Mouse (Mus musculus) heart, embryonic 15.5 days (tissue): ENCODE results near the gene Tdrd3. TPM values are rescaled to one million over a fixed set of nuclear protein-coding genes. Genes with fewer than 3 reads are reported as not detected.

ENCODE experiments used
- ATAC-seq: fragments of 200-750 bp; cut with Nextera tagmentation; replicated peaks from 2 replicates; pipeline ENCODE4 v1.8.0; 2017; ENCODE audit warnings: low read depth, moderate TSS enrichment; ENCODE audit not compliant: insufficient number of reproducible peaks, insufficient read depth, low FRiP score
- H3K27ac ChIP-seq: fragments of 300-500 bp; sonication (generic); 2 replicates; pipeline ENCODE4 v1.5.1; 2015; ENCODE audit warnings: mild to moderate bottlenecking, inconsistent platforms
- H3K27me3 ChIP-seq: fragments of 300-500 bp; sonication (generic); 2 replicates; pipeline ENCODE4 v1.6.1; 2015; ENCODE audit warnings: inconsistent platforms
- H3K36me3 ChIP-seq: fragments of 300-500 bp; sonication (generic); 2 replicates; pipeline ENCODE4 v1.6.1; 2015; ENCODE audit warnings: mild to moderate bottlenecking, inconsistent platforms
- H3K4me1 ChIP-seq: fragments of 300-500 bp; sonication (generic); replicated peaks from 2 replicates; pipeline ENCODE4 v1.6.1; 2015; ENCODE audit warnings: inconsistent platforms
- H3K4me2 ChIP-seq: fragments of 300-500 bp; sonication (generic); 2 replicates; pipeline ENCODE4 v1.6.1; 2015; ENCODE audit warnings: inconsistent platforms, mild to moderate bottlenecking, moderate library complexity
- H3K4me3 ChIP-seq: fragments of 300-500 bp; sonication (generic); 2 replicates; pipeline ENCODE4 v1.5.1; 2015; ENCODE audit warnings: mild to moderate bottlenecking, inconsistent platforms
- H3K9ac ChIP-seq: fragments of 300-500 bp; sonication (generic); 2 replicates; pipeline ENCODE4 v1.6.1; 2015; ENCODE audit warnings: mild to moderate bottlenecking, inconsistent platforms
- H3K9me3 ChIP-seq: fragments of 300-500 bp; sonication (generic); replicated peaks from 2 replicates; pipeline ENCODE4 v1.6.1; 2016; ENCODE audit warnings: inconsistent platforms
- WGBS: fragments of 180-500 bp; shearing (Covaris S2); methylation state at CpG from one replicate; pipeline ENCODE4 v1.1.7; 2015; ENCODE audit warnings: mixed read lengths; 5-methylcytosine and 5-hydroxymethylcytosine counted together
- polyA plus RNA-seq: library from polyadenylated mRNA; unstranded; fragments of >200 nt; fragmentation: Nextera tagmentation; extraction: Ambion mirVana; gene quantifications from 2 replicates; pipeline ENCODE4 v1.2.1, GENCODE M21; 2015

The Tdrd3 gene
- polyA plus RNA-seq, 1 experiment from 2014 or later: 19.1 TPM

GRCm38 (mm10) chr14:87420576-87420975 is 4.1 kb downstream of the Tdrd3 start:
- 66% methylated on average over 4 of the region's 4 CpGs for WGBS
- Histone ChIP-seq H3K9me3 (no peaks in the 10 kb centered on the region), H3K4me2 (no peak overlapping the region), H3K36me3 (no peaks in the 10 kb centered on the region), H3K4me3 (no peak overlapping the region), H3K4me1 (peaks cover 41% of the 10 kb centered on the region), H3K9ac (no peak overlapping the region), H3K27ac (no peak overlapping the region), H3K27me3 (no peaks in the 10 kb centered on the region)
- ATAC-seq: no peak

- H3K4me1 ChIP-seq: peaks cover 52% of the 10 kb centered on the region
- WGBS: 82% methylated on average over 3 of the region's 3 CpGs
Observed at GRCm38 (mm10) chr14:87422432-87422831, 6.0 kb downstream of the Tdrd3 start.

GRCm38 (mm10) chr14:87426297-87426922 is 10.0 kb downstream of the Tdrd3 start:
- ATAC-seq: no peak; the same call in 1 of the 2 replicates
- H3K9me3 ChIP-seq: no peaks in the 10 kb centered on the region
- H3K27ac ChIP-seq: peak overlapping the region; percentile 12; the same call in 1 of the 2 replicates
- H3K4me2 ChIP-seq: no peak overlapping the region
- no peaks in the 10 kb centered on the region for H3K36me3 ChIP-seq
- H3K9ac ChIP-seq: no peak overlapping the region
- no peaks in the 10 kb centered on the region for H3K27me3 ChIP-seq
- no peak overlapping the region for H3K4me3 ChIP-seq
- peaks cover 40% of the 10 kb centered on the region for H3K4me1 ChIP-seq
- 32% methylated on average over 7 of the region's 7 CpGs for WGBS

More at GRCm38 (mm10) chr14:87422432-87422831, 6.0 kb downstream of the Tdrd3 start:
- Histone ChIP-seq H3K4me3 (no peak overlapping the region), H3K36me3 (no peaks in the 10 kb centered on the region), H3K27ac (no peak overlapping the region), H3K9ac (no peak overlapping the region), H3K27me3 (no peaks in the 10 kb centered on the region), H3K9me3 (no peaks in the 10 kb centered on the region), H3K4me2 (no peak overlapping the region)
- ATAC-seq: no peak

GRCm38 (mm10) chr14:87427032-87427431 is 10.6 kb downstream of the Tdrd3 start:
- Histone ChIP-seq H3K4me1 (peaks cover 36% of the 10 kb centered on the region), H3K4me2 (no peak overlapping the region), H3K4me3 (no peak overlapping the region), H3K27ac (no peak overlapping the region), H3K9me3 (no peaks in the 10 kb centered on the region), H3K27me3 (no peaks in the 10 kb centered on the region), H3K9ac (no peak overlapping the region), H3K36me3 (no peaks in the 10 kb centered on the region)
- WGBS: 87% methylated on average over 4 of the region's 4 CpGs
- no peak for ATAC-seq

- no peak overlapping the region for H3K9ac ChIP-seq
- peaks cover 33% of the 10 kb centered on the region for H3K4me1 ChIP-seq
- H3K27ac ChIP-seq: no peak overlapping the region
- no peak for ATAC-seq
- no peak overlapping the region for H3K4me3 ChIP-seq
- no peaks in the 10 kb centered on the region for H3K27me3 ChIP-seq
- H3K36me3 ChIP-seq: no peaks in the 10 kb centered on the region
- no peak overlapping the region for H3K4me2 ChIP-seq
- no peaks in the 10 kb centered on the region for H3K9me3 ChIP-seq
- WGBS: 62% methylated on average over 5 of the region's 5 CpGs
Observed at GRCm38 (mm10) chr14:87427659-87428289, 11.3 kb downstream of the Tdrd3 start.

GRCm38 (mm10) chr14:87433390-87433915 is 17.0 kb downstream of the Tdrd3 start:
- WGBS: 76% methylated on average over 5 of the region's 5 CpGs
- Histone ChIP-seq H3K9ac (no peak overlapping the region), H3K4me1 (0 out of 2 replicates have a peak, but pooled peaks cover 1% of the 10 kb centered on the region), H3K27ac (no peak overlapping the region), H3K4me2 (no peak overlapping the region), H3K36me3 (peaks cover 5% of the 10 kb centered on the region; the same call in 1 of the 2 replicates), H3K4me3 (no peak overlapping the region), H3K27me3 (no peaks in the 10 kb centered on the region), H3K9me3 (no peaks in the 10 kb centered on the region)
- no peak for ATAC-seq

- H3K36me3 ChIP-seq: peaks cover 5% of the 10 kb centered on the region; the same call in 1 of the 2 replicates
- no peak overlapping the region for H3K9ac ChIP-seq
- H3K27me3 ChIP-seq: no peaks in the 10 kb centered on the region
- no peak overlapping the region for H3K27ac ChIP-seq
- H3K4me3 ChIP-seq: no peak overlapping the region
- whole genome bisulfite sequencing: 80% methylated on average over 4 of the region's 4 CpGs
- H3K4me1 ChIP-seq: peaks cover 7% of the 10 kb centered on the region; the same call in 1 of the 2 replicates
- no peak overlapping the region for H3K4me2 ChIP-seq
- no peaks in the 10 kb centered on the region for H3K9me3 ChIP-seq
- no peak for ATAC-seq
Observed at GRCm38 (mm10) chr14:87435382-87435781, 18.9 kb downstream of the Tdrd3 start.

GRCm38 (mm10) chr14:87439721-87440120 is 23.3 kb downstream of the Tdrd3 start:
- Histone ChIP-seq H3K27me3 (no peaks in the 10 kb centered on the region), H3K9ac (no peak overlapping the region), H3K4me3 (no peak overlapping the region), H3K36me3 (peaks cover 5% of the 10 kb centered on the region; the same call in 1 of the 2 replicates), H3K4me2 (no peak overlapping the region), H3K4me1 (peaks cover 10% of the 10 kb centered on the region; the same call in 1 of the 2 replicates), H3K27ac (no peak overlapping the region), H3K9me3 (no peaks in the 10 kb centered on the region)
- WGBS: 18% methylated on average over 2 of the region's 2 CpGs
- ATAC-seq: no peak

- H3K27me3 ChIP-seq: no peaks in the 10 kb centered on the region
- no peak overlapping the region for H3K4me3 ChIP-seq
- WGBS: 68% methylated on average over 8 of the region's 8 CpGs
- H3K4me1 ChIP-seq: 0 out of 2 replicates have a peak, but pooled peaks cover 3% of the 10 kb centered on the region
- H3K36me3 ChIP-seq: no peaks in the 10 kb centered on the region
- H3K9ac ChIP-seq: no peak overlapping the region
- no peak overlapping the region for H3K4me2 ChIP-seq
- no peaks in the 10 kb centered on the region for H3K9me3 ChIP-seq
- no peak overlapping the region for H3K27ac ChIP-seq
- ATAC-seq: no peak
Observed at GRCm38 (mm10) chr14:87446331-87446913, 30.0 kb downstream of the Tdrd3 start.

- ATAC-seq: no peak; the same call in 1 of the 2 replicates
- Histone ChIP-seq H3K36me3 (no peaks in the 10 kb centered on the region), H3K4me1 (peaks cover 3% of the 10 kb centered on the region; the same call in 1 of the 2 replicates), H3K27ac (no peak overlapping the region), H3K4me2 (no peak overlapping the region), H3K27me3 (no peaks in the 10 kb centered on the region), H3K9me3 (no peaks in the 10 kb centered on the region), H3K9ac (no peak overlapping the region), H3K4me3 (no peak overlapping the region)
- 12% methylated on average over 7 of the region's 7 CpGs for WGBS
Observed at GRCm38 (mm10) chr14:87451645-87452443, 35.4 kb downstream of the Tdrd3 start.
